Mouse (Mus musculus) kidney, adult 2 months (tissue): ENCODE measurements around the gene Tlr11.

Source experiments
- CTCF ChIP-seq: fragments of 200-500 bp; conservative IDR thresholded peaks from 2 replicates; pipeline ENCODE4 v1.5.1; 2011; ENCODE audit warnings: low read depth, mild to moderate bottlenecking, control low read depth, low read length, moderate library complexity, mixed read lengths; ENCODE audit not compliant: insufficient read depth, insufficient read length
- POLR2A ChIP-seq: fragments of 200-500 bp; IDR thresholded peaks from one replicate; pipeline ENCODE4 v1.6.1; 2011; ENCODE audit warnings: low read depth, low read length, control low read depth

- TF ChIP-seq CTCF (no peak), POLR2A (no peak)
Observed at GRCm38 (mm10) chr14:50407268-50407667, 49.6 kb downstream of the Tlr11 start, which contains the start of gene Olfr738.
